Mouse (Mus musculus): Measurements from ENCODE around the gene Timd4.

GRCm38 (mm10) chr11:46835080-46835479 lies 24.5 kb downstream of the Timd4 start:
- TF ChIP-seq CTCF (IDR thresholded peaks at IDR 0.05; ENCODE audit: extremely low read depth, insufficient read depth, low read length) (no peak), POLR2A (IDR thresholded peaks at IDR 0.05; ENCODE audit: extremely low read depth, insufficient read depth, low read length) (no peak)

All from cortical plate, adult 2 months (tissue).